Mouse (Mus musculus): ENCODE data around the gene Ptrh2. TPM values are rescaled to one million over a fixed set of nuclear protein-coding genes. Genes with fewer than 3 reads are reported as not detected.
"Not testable (repeated sequence)": the region's sequence is repeated elsewhere in the genome, so short reads cannot be mapped to it uniquely, and the experiment has no call there.

The Ptrh2 gene
- total and polyA plus RNA-seq, 2 experiments, result 5.2 to 9.2 TPM

- Histone ChIP-seq H3K27me3 (ENCODE audit: control insufficient read depth, insufficient read depth, low read length) (no peaks in the 10 kb centered on the region), H3K27ac (replicated peaks; ENCODE audit: insufficient read depth, low read depth, low read length) (no peak overlapping the region), H3K4me1 (ENCODE audit: control insufficient read depth, insufficient read depth, low read length) (no peaks in the 10 kb centered on the region; the same call in 1 of the 2 replicates), H3K36me3 (ENCODE audit: control insufficient read depth, insufficient read depth, low read length) (peaks cover 60% of the 10 kb centered on the region), H3K79me2 (ENCODE audit: control insufficient read depth, insufficient read depth, low read length) (no peaks in the 10 kb centered on the region; the same call in 1 of the 2 replicates), H3K4me3 (ENCODE audit: insufficient read depth, low read depth, low read length) (no peak overlapping the region), H3K9ac (ENCODE audit: low read depth, low read length) (no peak overlapping the region)
- DNase-seq (ENCODE audit: extremely low read depth, low read depth, low spot score), result no peak
- 89% methylated on average over 2 of the region's 2 CpGs for WGBS
- TF ChIP-seq CTCF (IDR thresholded peaks at IDR 0.05; ENCODE audit: low read depth, low read length) (no peak), POLR2A (IDR thresholded peaks at IDR 0.05; ENCODE audit: extremely low read depth, insufficient read depth, low read length) (no peak)
Observed at GRCm38 (mm10) chr11:86731443-86731842, 47.7 kb downstream of the Ptrh2 start.

GRCm38 (mm10) chr11:86734241-86734939 is 50.6 kb downstream of the Ptrh2 start:
- Histone ChIP-seq H3K4me1 (ENCODE audit: control insufficient read depth, insufficient read depth, low read length) (peaks cover 1% of the 10 kb centered on the region; the same call in 1 of the 2 replicates), H3K27me3 (ENCODE audit: control insufficient read depth, insufficient read depth, low read length) (no peaks in the 10 kb centered on the region), H3K4me3 (ENCODE audit: insufficient read depth, low read depth, low read length) (no peak overlapping the region), H3K9ac (ENCODE audit: low read depth, low read length) (no peak overlapping the region), H3K27ac (replicated peaks; ENCODE audit: insufficient read depth, low read depth, low read length) (no peak overlapping the region), H3K36me3 (ENCODE audit: control insufficient read depth, insufficient read depth, low read length) (peaks cover 47% of the 10 kb centered on the region), H3K79me2 (ENCODE audit: control insufficient read depth, insufficient read depth, low read length) (peaks cover 6% of the 10 kb centered on the region; the same call in 1 of the 2 replicates)
- DNase-seq (ENCODE audit: extremely low read depth, low read depth, low spot score), result no peak
- WGBS, result 73% methylated on average over 10 of the region's 10 CpGs
- no peak for TF ChIP-seq CTCF (IDR thresholded peaks at IDR 0.05; ENCODE audit: low read depth, low read length)
- no peak for TF ChIP-seq POLR2A (IDR thresholded peaks at IDR 0.05; ENCODE audit: extremely low read depth, insufficient read depth, low read length)

GRCm38 (mm10) chr11:86734993-86735392 is 51.2 kb downstream of the Ptrh2 start:
- Histone ChIP-seq H3K36me3 (ENCODE audit: control insufficient read depth, insufficient read depth, low read length) (peaks cover 43% of the 10 kb centered on the region), H3K9ac (ENCODE audit: low read depth, low read length) (no peak overlapping the region), H3K27ac (replicated peaks; ENCODE audit: insufficient read depth, low read depth, low read length) (no peak overlapping the region), H3K27me3 (ENCODE audit: control insufficient read depth, insufficient read depth, low read length) (no peaks in the 10 kb centered on the region), H3K4me1 (ENCODE audit: control insufficient read depth, insufficient read depth, low read length) (peaks cover 1% of the 10 kb centered on the region; the same call in 1 of the 2 replicates), H3K4me3 (ENCODE audit: insufficient read depth, low read depth, low read length) (no peak overlapping the region), H3K79me2 (ENCODE audit: control insufficient read depth, insufficient read depth, low read length) (peaks cover 6% of the 10 kb centered on the region; the same call in 1 of the 2 replicates)
- DNase-seq (ENCODE audit: extremely low read depth, low read depth, low spot score), result no peak
- no peak for TF ChIP-seq CTCF (IDR thresholded peaks at IDR 0.05; ENCODE audit: low read depth, low read length)
- no peak for TF ChIP-seq POLR2A (IDR thresholded peaks at IDR 0.05; ENCODE audit: extremely low read depth, insufficient read depth, low read length)
- WGBS, result 80% methylated on average over 4 of the region's 4 CpGs

- Histone ChIP-seq H3K4me1 (ENCODE audit: control insufficient read depth, insufficient read depth, low read length) (peaks cover 4% of the 10 kb centered on the region), H3K9ac (ENCODE audit: low read depth, low read length) (no peak overlapping the region), H3K4me3 (ENCODE audit: insufficient read depth, low read depth, low read length) (no peak overlapping the region), H3K36me3 (ENCODE audit: control insufficient read depth, insufficient read depth, low read length) (peaks cover 24% of the 10 kb centered on the region), H3K79me2 (ENCODE audit: control insufficient read depth, insufficient read depth, low read length) (peaks cover 13% of the 10 kb centered on the region; the same call in 1 of the 2 replicates), H3K27ac (replicated peaks; ENCODE audit: insufficient read depth, low read depth, low read length) (no peak overlapping the region), H3K27me3 (ENCODE audit: control insufficient read depth, insufficient read depth, low read length) (no peaks in the 10 kb centered on the region)
- peak; percentile 42 for DNase-seq (ENCODE audit: extremely low read depth, low read depth, low spot score)
- no peak for TF ChIP-seq POLR2A (IDR thresholded peaks at IDR 0.05; ENCODE audit: extremely low read depth, insufficient read depth, low read length)
- no peak for TF ChIP-seq CTCF (IDR thresholded peaks at IDR 0.05; ENCODE audit: low read depth, low read length)
- WGBS, result 37% methylated on average over 8 of the region's 8 CpGs
Observed at GRCm38 (mm10) chr11:86737301-86738000, 53.7 kb downstream of the Ptrh2 start.

DNA sequence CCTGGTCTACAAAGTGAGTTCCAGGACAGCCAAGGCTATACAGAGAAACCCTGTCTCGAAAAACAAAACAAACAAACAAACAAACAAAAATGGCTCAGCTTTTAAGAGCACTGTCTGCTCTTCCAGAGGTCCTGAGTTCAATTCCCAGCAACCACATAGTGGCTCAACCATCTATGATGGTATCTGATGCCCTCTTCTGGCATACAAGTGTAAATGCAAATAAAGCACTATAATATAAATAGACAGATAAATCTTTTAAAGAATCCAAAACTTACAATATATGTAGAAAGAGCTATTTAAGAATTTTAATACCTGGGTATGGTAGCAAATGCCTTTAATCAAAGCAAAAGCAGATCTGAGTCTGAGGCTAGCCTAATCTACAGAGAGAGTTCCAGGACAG is 54.5 kb downstream of the Ptrh2 start:
- WGBS, result 100% methylated on average over 1 of the region's 1 CpGs
- H3K4me1 ChIP-seq (ENCODE audit: control insufficient read depth, insufficient read depth, low read length); H3K27me3 ChIP-seq (ENCODE audit: control insufficient read depth, insufficient read depth, low read length); DNase-seq (ENCODE audit: extremely low read depth, low read depth, low spot score); H3K27ac ChIP-seq (replicated peaks; ENCODE audit: insufficient read depth, low read depth, low read length); H3K4me3 ChIP-seq (ENCODE audit: insufficient read depth, low read depth, low read length); H3K9ac ChIP-seq (ENCODE audit: low read depth, low read length): not testable (repeated sequence)
- Histone ChIP-seq H3K79me2 (ENCODE audit: control insufficient read depth, insufficient read depth, low read length) (peaks cover 17% of the 10 kb centered on the region; the same call in 1 of the 2 replicates), H3K36me3 (ENCODE audit: control insufficient read depth, insufficient read depth, low read length) (peaks cover 21% of the 10 kb centered on the region)

GRCm38 (mm10) chr11:86738956-86739355 is 55.2 kb downstream of the Ptrh2 start:
- peaks cover 9% of the 10 kb centered on the region for H3K4me1 ChIP-seq (ENCODE audit: control insufficient read depth, insufficient read depth, low read length)

More at GRCm38 (mm10) chr11:86738956-86739355, 55.2 kb downstream of the Ptrh2 start:
- Histone ChIP-seq H3K79me2 (ENCODE audit: control insufficient read depth, insufficient read depth, low read length) (peaks cover 17% of the 10 kb centered on the region; the same call in 1 of the 2 replicates), H3K4me3 (ENCODE audit: insufficient read depth, low read depth, low read length) (no peak overlapping the region), H3K27me3 (ENCODE audit: control insufficient read depth, insufficient read depth, low read length) (no peaks in the 10 kb centered on the region), H3K36me3 (ENCODE audit: control insufficient read depth, insufficient read depth, low read length) (peaks cover 18% of the 10 kb centered on the region), H3K9ac (ENCODE audit: low read depth, low read length) (no peak overlapping the region), H3K27ac (replicated peaks; ENCODE audit: insufficient read depth, low read depth, low read length) (no peak overlapping the region)
- no peak for DNase-seq (ENCODE audit: extremely low read depth, low read depth, low spot score)
- TF ChIP-seq POLR2A (IDR thresholded peaks at IDR 0.05; ENCODE audit: extremely low read depth, insufficient read depth, low read length), result no peak
- WGBS, result 23% methylated on average over 1 of the region's 1 CpGs

All from liver, adult 2 months (tissue).